Mouse (Mus musculus) intestine, postnatal 0 days (tissue): Measurements from ENCODE around the gene Tom1l2. TPM values are rescaled to one million over a fixed set of nuclear protein-coding genes. Genes with fewer than 3 reads are reported as not detected.
A peak's percentile ranks its signal among the peaks of the same experiment; 100 is the strongest.

Experiments used
- ATAC-seq: fragments of 200-750 bp; cut with Nextera tagmentation; 2 replicates; pipeline ENCODE4 v1.8.0; 2017; ENCODE audit warnings: mild to moderate bottlenecking, moderate TSS enrichment, moderate library complexity
- H3K27ac ChIP-seq: fragments of 300-500 bp; sonication (generic); 2 replicates; pipeline ENCODE4 v1.5.1; 2014; ENCODE audit warnings: mild to moderate bottlenecking, low read depth, low read length, moderate library complexity
- H3K27me3 ChIP-seq: fragments of 300-500 bp; sonication (generic); replicated peaks from 2 replicates; pipeline ENCODE4 v1.6.1; 2014; ENCODE audit warnings: low read length, mixed read lengths; ENCODE audit not compliant: control insufficient read depth, insufficient read depth
- H3K36me3 ChIP-seq: fragments of 300-500 bp; sonication (generic); 2 replicates; pipeline ENCODE4 v1.6.1; 2014; ENCODE audit warnings: mild to moderate bottlenecking, moderate library complexity; ENCODE audit not compliant: control insufficient read depth, insufficient read depth
- H3K4me1 ChIP-seq: fragments of 300-500 bp; sonication (generic); replicated peaks from 2 replicates; pipeline ENCODE4 v1.6.1; 2014; ENCODE audit warnings: antibody characterized with exemption, low read length, mixed read lengths; ENCODE audit not compliant: control insufficient read depth, insufficient read depth
- H3K4me2 ChIP-seq: fragments of 300-500 bp; sonication (generic); replicated peaks from 2 replicates; pipeline ENCODE4 v1.6.1; 2014; ENCODE audit warnings: low read depth, mild to moderate bottlenecking, moderate library complexity
- H3K4me3 ChIP-seq: fragments of 300-500 bp; sonication (generic); 2 replicates; pipeline ENCODE4 v1.5.1; 2014; ENCODE audit warnings: low read depth, low read length
- H3K9ac ChIP-seq: fragments of 300-500 bp; sonication (generic); 2 replicates; pipeline ENCODE4 v1.6.1; 2014; ENCODE audit warnings: mild to moderate bottlenecking, low read depth, low read length
- H3K9me3 ChIP-seq: fragments of 300-500 bp; sonication (generic); 2 replicates; pipeline ENCODE4 v1.6.1; 2016; ENCODE audit warnings: mixed run types; ENCODE audit not compliant: control insufficient read depth
- CTCF ChIP-seq: sonication (generic); IDR thresholded peaks from 2 replicates; pipeline ENCODE4 v1.5.1; 2016; ENCODE audit warnings: low read depth, mild to moderate bottlenecking, control low read depth, antibody characterized with exemption, moderate library complexity
- WGBS: fragments of 180-500 bp; shearing (Covaris S2); extraction: QIAGEN DNeasy Blood & Tissue Kit; methylation state at CpG from one replicate; pipeline ENCODE4 v1.1.7; 2014; 5-methylcytosine and 5-hydroxymethylcytosine counted together
- polyA plus RNA-seq: library from polyadenylated mRNA; unstranded; fragments of >200 nt; fragmentation: Nextera tagmentation; extraction: Ambion mirVana; gene quantifications from 2 replicates; pipeline ENCODE4 v1.2.1, GENCODE M21; 2015

Gene Tom1l2
- polyA plus RNA-seq, 1 experiment from 2014 or later = 29.6 TPM

- no peaks in the 10 kb centered on the region for H3K27me3 ChIP-seq
- no peaks in the 10 kb centered on the region for H3K9me3 ChIP-seq
- peaks cover 12% of the 10 kb centered on the region for H3K4me1 ChIP-seq
- H3K9ac ChIP-seq = peak overlapping the region; percentile 45
- H3K4me2 ChIP-seq = peak overlapping the region; percentile 80
- H3K4me3 ChIP-seq = peak overlapping the region; percentile 45
- peak overlapping the region; percentile 73 for H3K27ac ChIP-seq
- TF ChIP-seq CTCF = peak; percentile 47
- ATAC-seq = no peak
- peaks cover 28% of the 10 kb centered on the region for H3K36me3 ChIP-seq
- 15% methylated on average over 7 of the region's 7 CpGs for WGBS
Observed at GRCm38 (mm10) chr11:60209217-60209932, 143.3 kb downstream of the Tom1l2 start.

- no peak for TF ChIP-seq CTCF
- Histone ChIP-seq H3K9ac (peak overlapping the region; percentile 45), H3K4me2 (peak overlapping the region; percentile 80), H3K4me1 (peaks cover 12% of the 10 kb centered on the region), H3K36me3 (peaks cover 34% of the 10 kb centered on the region), H3K27ac (peak overlapping the region; percentile 73), H3K9me3 (no peaks in the 10 kb centered on the region), H3K4me3 (peak overlapping the region; percentile 45), H3K27me3 (no peaks in the 10 kb centered on the region)
- no peak for ATAC-seq
- WGBS = 15% methylated on average over 4 of the region's 4 CpGs
Observed at GRCm38 (mm10) chr11:60208712-60209111, 144.0 kb downstream of the Tom1l2 start.

DNA sequence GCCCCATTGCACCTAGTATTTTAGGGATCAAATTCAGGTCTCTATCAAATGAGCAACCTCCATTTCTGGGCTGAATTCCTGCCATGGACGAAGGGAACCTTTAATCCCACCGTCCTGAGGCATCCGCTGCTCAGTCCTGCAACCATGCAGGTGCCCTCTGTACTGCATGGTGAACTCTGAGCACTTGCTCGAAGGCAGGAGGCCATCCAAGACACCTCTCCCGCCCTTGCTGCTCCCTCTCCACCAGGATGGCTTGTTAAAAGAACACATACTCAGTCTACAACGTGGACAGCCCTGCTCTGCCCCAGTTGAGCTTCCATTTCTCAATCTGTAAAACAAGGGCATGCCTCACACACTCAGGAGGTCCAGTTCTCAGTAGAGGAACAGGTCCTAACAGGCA lies 144.5 kb downstream of the Tom1l2 start:
- H3K9ac ChIP-seq = peak overlapping the region; percentile 34
- peak overlapping the region; percentile 73 for H3K27ac ChIP-seq
- TF ChIP-seq CTCF = no peak
- peak overlapping the region; percentile 80 for H3K4me2 ChIP-seq
- H3K4me3 ChIP-seq = peak overlapping the region; percentile 45
- H3K36me3 ChIP-seq = peaks cover 40% of the 10 kb centered on the region
- H3K4me1 ChIP-seq = peaks cover 12% of the 10 kb centered on the region
- ATAC-seq = no peak
- H3K9me3 ChIP-seq = no peaks in the 10 kb centered on the region
- 26% methylated on average over 6 of the region's 6 CpGs for WGBS
- H3K27me3 ChIP-seq = no peaks in the 10 kb centered on the region

DNA sequence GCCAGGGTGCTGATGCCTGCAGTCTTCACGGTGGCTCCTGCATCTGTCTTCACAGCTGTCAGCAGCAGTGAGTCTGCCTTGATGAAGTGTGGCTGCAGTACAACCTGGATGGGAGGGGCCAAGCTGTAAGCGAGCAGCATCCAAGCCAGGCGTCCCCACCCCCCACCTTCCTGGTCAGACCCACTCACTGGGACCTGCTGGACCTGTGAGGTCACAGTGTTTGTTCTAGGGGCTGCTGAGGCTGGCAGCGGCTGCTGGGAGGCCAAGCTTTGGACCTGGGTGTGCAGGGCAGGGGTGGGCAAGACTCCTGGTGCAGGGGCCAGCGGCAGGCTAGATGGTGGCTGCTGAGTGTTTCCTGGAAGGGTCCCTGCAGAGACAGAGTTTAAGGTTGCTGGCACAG lies 146.5 kb downstream of the Tom1l2 start:
- Histone ChIP-seq H3K4me1 (peaks cover 10% of the 10 kb centered on the region), H3K9me3 (no peaks in the 10 kb centered on the region), H3K27me3 (no peaks in the 10 kb centered on the region), H3K36me3 (peaks cover 59% of the 10 kb centered on the region), H3K9ac (no peak overlapping the region), H3K4me2 (no peak overlapping the region), H3K27ac (no peak overlapping the region; the same call in 1 of the 2 replicates), H3K4me3 (no peak overlapping the region)
- TF ChIP-seq CTCF = no peak
- WGBS = 35% methylated on average over 5 of the region's 5 CpGs
- ATAC-seq = no peak

GRCm38 (mm10) chr11:60205026-60205425 lies 147.7 kb downstream of the Tom1l2 start:
- TF ChIP-seq CTCF = no peak
- Histone ChIP-seq H3K4me1 (peaks cover 3% of the 10 kb centered on the region; the same call in 1 of the 2 replicates), H3K4me3 (no peak overlapping the region), H3K9me3 (no peaks in the 10 kb centered on the region), H3K4me2 (no peak overlapping the region), H3K27me3 (no peaks in the 10 kb centered on the region), H3K9ac (no peak overlapping the region), H3K36me3 (peaks cover 71% of the 10 kb centered on the region), H3K27ac (no peak overlapping the region)
- 81% methylated on average over 11 of the region's 12 CpGs for WGBS
- ATAC-seq = no peak

- H3K4me3 ChIP-seq = no peak overlapping the region
- no peak overlapping the region for H3K4me2 ChIP-seq
- ATAC-seq = no peak
- no peak for TF ChIP-seq CTCF
- WGBS = 90% methylated on average over 26 of the region's 26 CpGs
- peaks cover 90% of the 10 kb centered on the region for H3K36me3 ChIP-seq
- H3K27ac ChIP-seq = peak overlapping the region; percentile 41; the same call in 1 of the 2 replicates
- no peak overlapping the region for H3K9ac ChIP-seq
- no peaks in the 10 kb centered on the region for H3K9me3 ChIP-seq
- no peaks in the 10 kb centered on the region for H3K4me1 ChIP-seq
- H3K27me3 ChIP-seq = no peaks in the 10 kb centered on the region
Observed at GRCm38 (mm10) chr11:60202710-60203638, 149.7 kb downstream of the Tom1l2 start.
